Mouse (Mus musculus) C2C12 (cell line): Measurements from ENCODE around the gene Mybbp1a. TPM values are rescaled to one million over a fixed set of nuclear protein-coding genes. Genes with fewer than 3 reads are reported as not detected.
"Not testable (repeated sequence)": the region's sequence is repeated elsewhere in the genome, so short reads cannot be mapped to it uniquely, and the experiment has no call there.

ENCODE experiments used
- H3K27me3 ChIP-seq: one replicate; pipeline ENCODE4 v1.6.1; 2011; ENCODE audit not compliant: control insufficient read depth, insufficient read depth, insufficient read length
- H3K36me3 ChIP-seq: one replicate; pipeline ENCODE4 v1.6.1; 2011; ENCODE audit not compliant: control insufficient read depth, insufficient read depth
- H3K4me3 ChIP-seq: one replicate; pipeline ENCODE4 v1.5.1; 2011; ENCODE audit warnings: mild to moderate bottlenecking, control low read depth; ENCODE audit not compliant: poor library complexity, insufficient read depth, severe bottlenecking
- H3K79me2 ChIP-seq: one replicate; pipeline ENCODE4 v1.6.1; 2011; ENCODE audit not compliant: control insufficient read depth, insufficient read depth
- H3K79me3 ChIP-seq: one replicate; pipeline ENCODE4 v1.6.1; 2011; ENCODE audit warnings: low read depth, control low read depth
- H3ac ChIP-seq: one replicate; pipeline ENCODE3; 2011; ENCODE audit warnings: low read depth; ENCODE audit not compliant: control insufficient read depth, insufficient read length
- CEBPB ChIP-seq: IDR thresholded peaks from one replicate; pipeline ENCODE4 v1.6.1; 2011; ENCODE audit warnings: low read depth, mild to moderate bottlenecking, control low read depth, moderate library complexity
- CTCF ChIP-seq: IDR thresholded peaks from one replicate; pipeline ENCODE4 v1.5.1; 2011; ENCODE audit not compliant: control insufficient read depth, insufficient read depth, insufficient read length
- FOSL1 ChIP-seq: IDR thresholded peaks from one replicate; pipeline ENCODE4 v1.8.0; 2011; ENCODE audit warnings: mild to moderate bottlenecking, low read length; ENCODE audit not compliant: poor library complexity, insufficient read depth, severe bottlenecking
- MAX ChIP-seq: IDR thresholded peaks from one replicate; pipeline ENCODE4 v1.6.1; 2011; ENCODE audit warnings: mild to moderate bottlenecking, control low read depth
- MYOD1 ChIP-seq: IDR thresholded peaks from one replicate; pipeline ENCODE4 v1.6.1; 2011; ENCODE audit warnings: low read depth; ENCODE audit not compliant: control insufficient read depth, insufficient read length
- MYOG ChIP-seq: IDR thresholded peaks from one replicate; pipeline ENCODE4 v1.6.1; 2011; ENCODE audit not compliant: control insufficient read depth, insufficient read length; ENCODE audit errors: extremely low read depth
- USF1 ChIP-seq: IDR thresholded peaks from one replicate; pipeline ENCODE4 v1.6.1; 2011; ENCODE audit warnings: low read depth, mild to moderate bottlenecking, control low read depth, moderate library complexity
- polyA plus RNA-seq: library from polyadenylated mRNA; unstranded; fragments of >200 nt; fragmentation: generic; extraction: Trizol; gene quantifications from one replicate; pipeline ENCODE4 v1.2.1, GENCODE M21; 2012; ENCODE audit warnings: missing spikeins

The Mybbp1a gene
- polyA plus RNA-seq, 1 experiment = 230 TPM

DNA sequence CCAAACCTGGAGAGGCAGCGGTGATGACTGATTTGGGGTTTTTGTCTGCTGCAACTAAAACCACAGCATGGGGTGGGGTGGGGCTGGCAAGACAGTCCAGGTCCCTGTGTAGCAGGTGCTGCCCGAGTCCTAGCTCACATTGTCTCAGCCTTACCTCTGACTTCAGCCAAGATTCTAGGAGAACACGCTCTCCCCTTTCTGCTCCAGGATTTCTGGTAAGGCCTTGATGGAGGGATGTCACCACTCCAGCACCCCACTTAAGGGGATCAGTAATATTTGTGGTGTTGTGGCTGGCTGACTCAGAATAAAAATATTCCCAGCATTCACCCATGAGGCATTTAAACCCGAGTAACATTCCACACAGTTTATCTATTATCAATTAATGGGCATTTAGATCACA lies 17.5 kb upstream of the Mybbp1a start:
- no peak overlapping the region for H3ac ChIP-seq
- H3K79me2 ChIP-seq = no peaks in the 10 kb centered on the region
- no peaks in the 10 kb centered on the region for H3K36me3 ChIP-seq
- TF ChIP-seq MAX = no peak
- no peak for TF ChIP-seq CEBPB
- TF ChIP-seq MYOG = no peak
- no peak for TF ChIP-seq MYOD1
- TF ChIP-seq FOSL1 = peak; percentile 56
- peaks cover 7% of the 10 kb centered on the region for H3K27me3 ChIP-seq
- no peak overlapping the region for H3K4me3 ChIP-seq
- no peaks in the 10 kb centered on the region for H3K79me3 ChIP-seq

DNA sequence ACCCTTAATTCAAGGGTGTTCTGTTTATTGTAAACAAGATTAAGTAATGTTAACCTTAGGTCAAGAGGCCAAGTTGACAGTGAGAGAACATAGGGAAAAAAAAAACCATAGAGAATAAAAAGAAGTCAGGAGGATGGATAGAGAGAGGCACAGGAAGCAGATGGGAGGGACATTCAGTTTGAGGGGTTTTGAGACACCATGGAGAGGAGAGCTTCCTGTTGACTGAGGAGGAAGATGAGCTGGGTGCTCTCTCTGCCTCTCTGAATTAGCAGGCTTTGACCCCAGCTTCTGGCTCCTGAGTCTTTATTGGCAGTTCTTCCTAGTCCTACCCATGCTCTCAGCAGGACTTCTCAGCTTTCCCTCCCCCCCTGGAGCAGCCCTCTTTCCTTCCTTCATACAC lies 16.0 kb upstream of the Mybbp1a start:
- Histone ChIP-seq H3K27me3 (no peaks in the 10 kb centered on the region), H3K36me3 (no peaks in the 10 kb centered on the region), H3K79me3 (no peaks in the 10 kb centered on the region), H3ac (no peak overlapping the region), H3K79me2 (no peaks in the 10 kb centered on the region), H3K4me3 (no peak overlapping the region)
- TF ChIP-seq CEBPB (no peak), CTCF (no peak), MYOG (no peak)

DNA sequence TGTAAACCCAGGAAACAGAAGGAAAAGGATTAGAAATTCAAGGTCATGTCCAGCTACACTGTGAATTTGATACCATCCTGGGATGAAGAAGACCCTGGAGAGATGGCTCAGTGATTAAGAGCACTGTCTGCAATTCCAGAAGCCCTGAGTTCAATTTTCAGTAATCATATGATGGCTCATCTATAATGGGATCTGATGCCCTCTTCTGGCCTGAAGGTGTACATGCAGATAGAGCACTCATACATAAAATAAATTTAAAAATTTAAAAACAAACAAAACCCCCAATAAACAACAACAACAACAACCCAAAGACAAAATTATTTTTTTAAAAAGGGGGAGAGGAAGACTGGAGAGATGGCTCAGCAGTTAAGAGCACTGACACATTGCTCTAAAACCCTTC lies 14.3 kb upstream of the Mybbp1a start:
- Histone ChIP-seq H3K27me3 (peaks cover 2% of the 10 kb centered on the region), H3K79me2 (no peaks in the 10 kb centered on the region), H3K36me3 (no peaks in the 10 kb centered on the region), H3K79me3 (no peaks in the 10 kb centered on the region), H3ac (no peak overlapping the region), H3K4me3 (no peak overlapping the region)
- TF ChIP-seq CTCF (no peak), MYOG (no peak), USF1 (no peak), MAX (no peak), CEBPB (no peak), FOSL1 (no peak), MYOD1 (no peak)

DNA sequence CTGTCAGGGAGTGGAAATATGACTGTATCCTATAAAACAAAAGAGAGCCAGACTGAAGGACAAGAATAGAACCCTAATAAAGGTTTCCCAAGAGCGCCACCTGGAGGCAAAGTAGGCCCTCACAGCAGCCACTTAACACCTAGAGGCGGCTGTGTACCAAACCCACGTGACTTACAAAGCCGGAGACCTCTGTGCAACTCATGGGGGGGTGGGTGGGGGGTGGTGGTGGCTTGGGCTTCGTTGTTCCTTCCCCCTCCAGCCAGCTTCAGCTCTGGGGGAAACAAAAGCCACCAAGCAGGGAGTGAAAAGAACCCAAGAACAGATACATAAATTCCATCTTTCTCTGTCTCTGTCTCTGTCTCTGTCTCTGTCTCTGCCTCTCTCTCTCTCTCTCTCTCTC lies 12.5 kb upstream of the Mybbp1a start:
- no peaks in the 10 kb centered on the region for H3K36me3 ChIP-seq
- no peak overlapping the region for H3ac ChIP-seq
- no peak for TF ChIP-seq CEBPB
- no peak for TF ChIP-seq MYOG
- TF ChIP-seq USF1 = peak; percentile 46
- TF ChIP-seq MAX = no peak
- TF ChIP-seq CTCF = peak; percentile 50
- no peak for TF ChIP-seq MYOD1
- H3K79me3 ChIP-seq = no peaks in the 10 kb centered on the region
- H3K4me3 ChIP-seq = no peak overlapping the region
- peaks cover 6% of the 10 kb centered on the region for H3K27me3 ChIP-seq
- no peaks in the 10 kb centered on the region for H3K79me2 ChIP-seq

DNA sequence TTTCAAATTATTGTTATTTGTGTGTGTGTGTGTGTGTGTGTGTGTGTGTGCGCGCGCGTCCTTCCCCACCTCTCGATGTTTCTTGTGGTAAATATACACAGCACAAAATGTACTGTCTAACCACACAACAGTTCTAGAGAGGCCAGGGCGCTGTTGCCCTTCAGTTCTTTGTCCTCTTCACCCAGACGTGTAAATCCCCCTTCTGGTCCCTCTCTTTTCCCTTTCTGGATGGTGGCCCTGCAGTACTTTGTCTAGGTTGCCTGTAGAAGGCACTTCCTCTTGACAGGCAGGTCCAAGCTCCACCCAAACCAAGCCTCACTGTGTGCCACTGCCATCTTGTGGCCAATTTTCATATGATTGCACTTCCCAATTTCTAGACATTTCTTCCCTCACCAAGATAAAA lies 11.9 kb upstream of the Mybbp1a start:
- TF ChIP-seq CTCF (peak; percentile 50), CEBPB (no peak), FOSL1 (no peak), MAX (no peak), USF1 (no peak), MYOG (no peak), MYOD1 (no peak)
- no peak overlapping the region for H3K4me3 ChIP-seq
- peaks cover 6% of the 10 kb centered on the region for H3K27me3 ChIP-seq
- H3K79me2 ChIP-seq = no peaks in the 10 kb centered on the region
- H3ac ChIP-seq = no peak overlapping the region
- H3K36me3 ChIP-seq = no peaks in the 10 kb centered on the region
- H3K79me3 ChIP-seq = no peaks in the 10 kb centered on the region

DNA sequence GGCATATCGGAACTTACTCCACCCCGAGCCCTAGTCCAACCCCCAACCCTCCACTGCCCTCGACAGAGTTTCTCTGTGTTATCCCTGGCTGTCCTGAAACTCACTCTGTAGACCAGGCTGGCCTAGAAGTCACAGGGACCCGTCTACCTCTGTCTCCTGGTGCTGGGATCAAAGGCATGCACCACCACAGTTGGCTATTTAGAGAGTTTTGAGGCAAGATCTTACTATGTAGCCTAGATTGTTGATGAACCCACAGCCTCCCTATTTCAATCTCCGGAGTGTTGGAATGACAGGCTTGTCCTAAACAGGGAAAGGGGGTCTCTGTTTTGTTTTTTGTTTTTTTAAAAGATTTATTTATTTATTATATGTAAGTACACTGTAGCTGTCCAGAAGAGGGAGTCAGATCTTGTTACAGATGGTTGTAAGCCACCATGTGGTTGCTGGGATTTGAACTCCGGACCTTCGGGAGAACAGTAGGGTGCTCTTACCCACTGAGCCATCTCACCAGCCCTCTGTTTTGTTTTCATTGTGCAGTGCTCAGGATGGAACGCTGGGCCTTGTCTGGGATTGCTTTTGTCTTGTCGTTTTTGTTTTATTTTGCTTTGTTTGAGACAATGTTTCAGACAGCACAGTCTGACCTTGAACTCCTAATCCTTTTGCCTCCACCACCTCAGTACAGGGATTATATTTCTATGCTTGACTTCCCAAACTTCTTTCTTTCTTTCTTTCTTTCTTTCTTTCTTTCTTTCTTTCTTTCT lies 10.7 kb upstream of the Mybbp1a start:
- H3K27me3 ChIP-seq = peaks cover 10% of the 10 kb centered on the region
- H3K36me3 ChIP-seq, H3K79me2 ChIP-seq, H3K79me3 ChIP-seq, H3ac ChIP-seq, H3K4me3 ChIP-seq: not testable (repeated sequence)
